Mouse (Mus musculus): ENCODE data around the gene Eya4.
A peak's percentile ranks its signal among the peaks of the same experiment; 100 is the strongest.

Eya4 gene

DNA sequence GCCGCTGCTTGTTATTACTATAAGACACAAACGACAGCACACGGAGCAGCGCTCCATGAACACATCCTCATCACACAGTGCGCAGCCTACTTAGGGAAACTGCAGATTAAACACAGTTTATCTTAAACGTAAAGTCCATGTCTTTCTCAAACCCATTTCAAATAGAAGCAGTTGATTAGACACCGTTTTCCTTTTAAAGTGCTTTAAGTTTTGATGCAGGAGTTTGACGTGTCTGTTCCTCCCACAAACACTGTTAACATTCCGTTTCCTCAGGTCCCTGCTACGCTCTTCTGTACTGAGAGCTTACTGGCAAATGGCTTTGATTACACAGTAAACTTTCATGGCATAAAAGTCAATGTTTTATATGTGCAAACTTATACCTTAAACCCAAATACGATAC lies 191.4 kb downstream of the Eya4 start:
- DNase-seq (ENCODE audit: low read depth, low spot score) = no peak

DNA sequence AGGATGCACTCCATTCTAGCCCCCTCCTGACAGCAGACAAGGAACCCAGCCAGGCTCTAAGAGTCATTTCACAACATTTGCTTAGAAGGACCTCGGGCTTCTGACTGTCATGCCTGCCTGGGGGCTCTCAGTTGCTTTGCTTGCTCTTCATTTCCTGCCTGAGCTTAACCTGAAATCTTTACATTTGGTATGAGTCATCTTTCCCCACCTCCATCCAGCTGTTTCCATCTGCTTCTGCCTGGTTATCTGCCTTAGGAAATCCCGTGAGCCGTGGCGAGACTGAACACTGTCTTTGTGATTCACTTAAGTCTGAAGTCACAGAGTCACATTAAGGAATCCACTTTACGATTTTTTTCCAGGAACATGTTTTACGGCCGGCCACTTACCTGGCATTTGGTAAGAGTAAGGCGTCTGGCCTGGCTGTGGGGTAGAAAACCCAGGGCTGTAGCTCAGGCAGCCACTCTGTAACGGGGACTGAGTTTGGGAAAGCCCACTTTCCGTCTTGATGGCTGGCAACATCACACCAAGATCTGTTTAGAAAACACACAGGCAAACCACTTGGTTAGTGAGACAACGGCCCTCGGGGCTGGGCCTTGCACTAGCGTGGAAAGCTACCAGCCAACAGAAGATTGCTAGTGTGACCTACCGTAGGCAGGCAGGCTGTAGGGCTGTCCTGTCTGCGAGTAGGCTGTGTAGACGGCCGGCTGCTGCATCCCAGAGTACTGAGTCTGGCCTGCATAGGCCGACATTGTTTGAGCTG lies 193.5 kb downstream of the Eya4 start:
- DNase-seq (ENCODE audit: low read depth, low spot score) = no peak

DNA sequence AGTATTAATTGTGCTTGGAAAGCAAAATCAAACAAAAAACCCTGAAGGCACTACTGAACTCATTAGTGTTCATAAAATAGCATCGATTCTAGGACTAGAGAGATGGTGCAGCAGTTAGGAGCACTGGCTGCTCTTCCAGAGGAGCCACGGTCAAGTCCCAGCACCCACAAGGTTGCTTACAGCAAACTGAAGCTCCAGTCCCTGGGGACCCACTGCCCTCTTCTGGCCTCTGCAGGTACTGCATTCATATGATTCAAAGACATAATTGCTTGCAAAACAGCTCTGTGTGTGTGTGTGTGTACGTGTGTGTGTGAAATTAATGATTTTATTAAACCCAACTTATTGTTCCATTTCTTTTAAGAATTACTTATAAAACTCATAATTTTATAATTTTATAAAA lies 200.2 kb downstream of the Eya4 start:
- DNase-seq (ENCODE audit: low read depth, low spot score) = no peak

DNA sequence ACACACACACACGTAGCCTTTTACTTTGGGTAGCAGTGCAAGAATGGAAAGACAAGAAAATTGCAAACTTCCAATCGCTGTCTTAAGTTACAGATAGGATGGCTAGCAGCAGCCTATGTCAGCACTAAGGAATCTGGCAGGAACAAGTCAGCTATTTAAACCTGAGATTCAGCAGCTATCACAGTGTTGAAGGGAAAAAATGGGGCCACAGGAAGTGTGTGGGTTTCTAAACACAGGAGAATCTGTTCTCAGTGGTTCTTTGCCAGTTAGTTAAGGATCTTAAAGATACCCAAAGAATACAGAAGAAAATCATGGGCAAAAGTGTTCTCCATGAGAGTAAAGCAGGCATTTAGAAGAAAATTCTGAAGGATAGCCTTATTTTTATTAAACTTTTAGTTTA lies 206.0 kb downstream of the Eya4 start:
- no peak for DNase-seq (ENCODE audit: low read depth, low spot score)

DNA sequence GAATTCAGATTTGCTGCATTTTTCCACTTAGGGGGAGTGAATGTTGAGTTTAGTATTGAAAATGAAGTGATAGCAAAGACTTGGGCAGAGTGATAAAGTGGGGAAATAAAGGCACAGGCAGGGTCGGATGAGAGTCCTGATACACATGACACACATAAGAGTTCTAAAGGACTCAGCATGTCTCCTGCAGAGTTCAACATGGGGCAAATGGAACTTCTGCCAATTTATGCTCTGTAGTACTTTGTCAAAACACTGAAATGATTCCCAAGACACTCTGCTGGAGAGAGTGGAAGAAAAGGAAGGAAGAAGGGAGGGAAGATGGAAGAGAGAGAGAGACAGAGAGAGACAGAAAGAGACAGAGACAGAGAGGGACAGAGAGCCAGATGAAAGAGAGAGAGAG lies 222.6 kb downstream of the Eya4 start:
- no peak for DNase-seq (ENCODE audit: low read depth, low spot score)

DNA sequence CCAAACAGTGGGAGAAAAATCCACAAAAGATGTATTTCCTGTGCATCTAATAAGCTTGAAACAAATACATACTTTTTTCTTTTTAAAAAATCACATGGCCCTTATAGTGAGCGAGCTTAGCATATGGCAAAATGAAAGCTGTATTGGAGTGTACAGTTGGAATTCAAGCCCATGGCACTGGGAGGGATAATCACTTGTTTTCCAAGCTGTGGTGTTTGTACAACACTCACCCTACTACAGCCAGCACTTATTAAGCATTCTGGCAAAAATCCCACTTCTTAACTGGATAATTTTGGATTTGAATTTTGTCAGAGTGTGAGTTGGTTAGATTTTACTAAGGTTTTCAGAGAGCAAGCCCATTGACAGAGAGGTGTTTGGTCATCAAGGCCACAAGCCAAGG lies 223.4 kb downstream of the Eya4 start:
- no peak for DNase-seq (ENCODE audit: low read depth, low spot score)

DNA sequence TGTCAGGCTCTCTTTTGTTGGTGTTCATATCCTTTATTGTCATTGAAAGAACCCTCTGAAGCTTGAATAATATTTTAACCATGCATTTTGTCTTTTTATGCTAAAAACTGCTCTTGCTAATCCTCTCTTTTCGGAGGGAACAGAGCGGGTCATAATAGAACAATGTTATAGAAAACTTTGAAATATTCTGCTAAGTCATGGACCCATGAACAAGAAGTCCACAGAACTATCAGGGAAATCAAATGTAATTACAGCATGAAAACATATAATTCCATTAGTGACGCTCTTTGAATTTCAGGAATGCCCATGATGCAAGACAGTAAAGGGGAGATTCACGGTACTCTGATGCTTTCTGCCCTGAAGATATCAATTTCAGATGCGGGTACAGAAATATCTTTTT lies 224.1 kb downstream of the Eya4 start:
- DNase-seq (ENCODE audit: low read depth, low spot score) = no peak

DNA sequence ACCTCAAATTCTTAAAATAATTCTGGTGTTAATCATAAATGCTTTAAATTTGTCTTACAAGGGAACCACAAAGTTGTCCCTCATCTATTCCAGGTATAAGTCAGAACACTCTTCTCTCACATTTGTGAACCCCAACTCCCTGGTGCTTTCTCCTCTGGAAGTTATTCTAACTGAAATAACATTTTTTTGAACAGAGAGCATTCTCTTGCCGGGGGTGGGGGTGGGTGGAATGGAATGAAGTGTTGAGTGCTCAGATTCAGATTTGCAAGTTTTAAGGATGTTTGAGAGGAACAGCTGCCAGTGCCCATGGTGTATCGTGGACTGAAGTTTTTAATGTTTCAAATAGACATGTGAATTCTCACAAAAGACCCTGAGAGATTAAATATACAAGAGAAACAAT lies 230.1 kb downstream of the Eya4 start:
- no peak for DNase-seq (ENCODE audit: low read depth, low spot score)

DNA sequence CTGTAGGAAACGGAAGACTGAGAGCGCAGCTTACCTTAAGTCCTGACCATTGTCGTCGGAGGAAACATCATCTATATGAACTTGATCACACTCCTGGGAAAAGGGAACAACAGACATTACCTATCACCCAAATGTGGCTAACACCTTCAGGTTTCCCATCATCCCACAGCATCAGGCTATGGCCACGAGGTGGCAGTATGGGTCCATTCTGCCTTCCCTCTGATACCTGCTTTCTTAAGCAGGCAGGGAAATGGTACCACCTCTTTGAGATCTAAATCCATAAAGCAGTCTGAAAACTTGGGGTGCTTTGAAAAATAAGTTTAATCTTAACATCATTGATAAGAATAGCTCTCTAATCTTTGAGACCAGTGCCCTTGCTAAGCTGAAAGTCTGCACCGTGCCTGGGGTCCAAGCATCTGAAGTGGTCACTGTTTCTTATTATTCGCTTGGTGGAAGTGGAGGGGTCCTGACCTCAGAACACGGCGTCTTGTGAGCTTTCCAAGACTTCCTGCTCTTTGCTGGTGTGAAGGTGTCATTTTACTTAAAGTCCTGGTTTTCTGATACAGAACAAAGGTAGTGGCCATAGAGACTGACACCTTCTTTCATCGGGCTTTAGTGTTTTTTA lies 233.7 kb downstream of the Eya4 start:
- peak; percentile 40 for DNase-seq (ENCODE audit: low read depth, low spot score)

DNA sequence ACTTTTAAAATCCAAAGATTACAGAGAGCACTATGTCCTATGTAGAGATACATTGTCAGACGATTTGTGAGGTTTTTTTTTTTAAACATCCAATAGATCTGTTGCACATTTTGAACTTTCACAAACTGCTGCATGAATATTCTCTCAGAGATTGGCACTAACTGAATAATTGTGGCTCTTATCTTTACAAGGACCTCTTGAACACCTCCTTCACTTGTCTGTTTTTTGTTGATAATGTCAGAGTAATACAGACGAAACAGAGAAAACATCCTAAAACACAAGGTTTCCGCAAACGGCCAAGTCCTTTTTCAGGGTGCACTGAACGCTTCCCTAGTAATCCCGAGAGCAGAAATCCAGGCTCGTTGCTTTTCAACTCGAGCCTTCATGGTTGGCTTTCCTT lies 234.5 kb downstream of the Eya4 start:
- DNase-seq (ENCODE audit: low read depth, low spot score) = no peak

DNA sequence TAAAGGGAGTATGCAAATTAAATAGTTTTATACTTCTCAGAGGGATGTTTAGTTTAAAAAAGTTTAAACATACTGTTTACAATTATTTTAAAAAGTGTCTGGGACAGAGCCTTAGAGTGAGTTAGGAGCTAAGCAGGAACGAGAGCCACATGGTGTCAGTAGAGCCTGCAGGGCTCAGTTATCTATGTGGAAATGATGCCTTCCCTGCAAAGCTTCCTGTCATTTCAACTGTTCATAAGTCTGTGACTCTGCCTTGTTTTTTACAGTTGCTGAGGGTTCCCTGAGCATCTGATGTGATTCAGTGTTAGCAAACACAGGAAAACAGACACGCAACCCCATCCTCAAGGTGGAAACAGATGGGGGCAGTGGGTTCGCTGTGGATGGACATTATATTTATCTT lies 235.3 kb downstream of the Eya4 start:
- no peak for DNase-seq (ENCODE audit: low read depth, low spot score)

DNA sequence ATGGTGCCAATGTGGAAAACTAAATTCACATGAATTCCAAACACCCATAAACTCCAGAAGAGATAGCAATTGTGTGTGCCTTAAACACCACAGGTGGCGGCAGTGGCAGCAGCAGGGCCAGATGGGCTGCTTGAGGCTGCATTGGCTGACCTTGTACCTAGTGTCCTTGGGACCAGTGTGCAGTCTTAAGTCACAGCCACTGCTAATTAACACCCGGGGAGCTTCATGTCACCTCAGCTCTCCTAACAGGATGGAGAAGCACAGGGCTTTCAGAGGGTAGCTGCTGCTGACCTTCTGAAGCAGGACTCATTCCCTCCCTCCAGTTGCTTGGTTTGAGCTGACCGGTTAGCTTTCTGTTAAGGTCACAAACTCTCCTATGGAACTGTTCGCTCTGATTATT lies 242.5 kb downstream of the Eya4 start:
- no peak for DNase-seq (ENCODE audit: low read depth, low spot score)

DNA sequence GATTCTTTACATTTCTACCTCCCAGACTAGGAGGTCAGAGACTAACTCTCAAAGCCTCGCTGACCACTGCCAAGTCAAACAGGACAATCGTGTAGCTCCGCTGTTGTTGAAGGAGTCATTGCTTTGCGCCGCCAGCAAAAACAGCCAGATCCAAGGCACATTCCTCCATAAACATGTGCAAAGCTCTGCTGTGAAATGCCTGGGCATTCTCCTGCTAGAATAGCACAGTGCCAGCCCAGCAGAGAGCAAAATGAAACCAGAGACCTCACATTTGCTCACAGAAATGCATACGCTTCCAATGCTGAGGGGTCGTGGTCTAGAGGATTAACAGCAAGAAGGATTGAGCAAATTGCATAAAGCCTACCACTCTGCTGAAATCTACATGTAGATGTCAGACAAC lies 258.1 kb downstream of the Eya4 start:
- DNase-seq (ENCODE audit: low read depth, low spot score) = no peak

DNA sequence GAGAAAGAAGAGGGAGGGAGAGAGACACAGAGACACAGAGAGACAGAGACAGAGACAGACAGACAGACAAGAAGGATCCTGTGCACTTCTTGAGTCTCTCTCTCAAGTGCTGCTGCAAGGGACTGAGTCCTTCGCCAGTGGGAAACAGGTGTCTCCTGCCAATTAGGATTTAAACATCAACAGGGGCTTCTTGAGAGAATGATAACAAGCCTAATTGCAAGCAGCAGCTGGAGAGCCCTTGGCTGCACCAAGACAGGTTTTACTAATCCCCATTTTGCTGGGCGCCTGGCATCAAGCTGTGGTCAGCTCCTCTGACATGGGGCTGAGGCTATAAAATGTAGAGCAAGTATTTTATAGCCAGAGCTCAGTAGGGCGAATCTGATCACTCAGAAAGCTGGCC lies 259.0 kb downstream of the Eya4 start:
- no peak for DNase-seq (ENCODE audit: low read depth, low spot score)

DNA sequence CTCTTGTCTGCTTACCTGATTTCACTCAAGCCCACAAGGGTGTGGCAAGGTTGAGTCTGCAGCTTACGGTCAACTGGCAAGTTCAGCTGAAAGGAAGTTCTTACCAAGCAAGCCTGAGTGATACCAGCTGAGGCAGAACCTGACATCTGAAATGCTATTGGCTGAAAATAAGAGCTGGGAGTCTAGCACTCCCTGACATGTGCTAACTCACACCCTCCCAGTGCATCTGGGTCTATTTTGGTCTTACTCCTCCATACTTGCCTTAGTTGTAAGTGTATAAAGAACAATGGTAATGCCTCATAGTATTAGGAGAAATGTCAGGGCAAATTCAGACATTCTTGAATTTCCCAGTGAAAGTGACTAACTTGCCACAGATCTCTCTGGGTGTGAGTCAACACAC lies 260.3 kb downstream of the Eya4 start:
- DNase-seq (ENCODE audit: low read depth, low spot score) = no peak

DNA sequence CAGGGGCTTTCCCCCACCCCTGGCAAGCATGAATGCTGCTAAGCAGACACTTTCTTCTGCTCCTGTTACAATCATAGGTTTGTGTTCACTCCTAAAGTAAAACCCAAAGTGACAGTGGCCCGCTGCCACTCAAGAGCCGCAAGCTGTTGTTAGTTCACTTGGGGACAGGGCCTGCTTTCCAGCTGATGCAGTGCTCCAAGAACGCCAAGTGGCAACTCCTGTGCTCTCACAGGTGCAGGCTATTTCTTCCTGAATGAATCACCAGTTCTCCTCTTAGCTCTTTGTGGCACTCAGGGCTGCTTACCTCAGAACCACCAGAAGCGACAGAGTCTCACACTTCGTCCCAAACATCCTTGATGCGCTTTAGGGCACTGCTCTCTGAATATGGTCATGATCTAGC lies 261.3 kb downstream of the Eya4 start:
- no peak for DNase-seq (ENCODE audit: low read depth, low spot score)

DNA sequence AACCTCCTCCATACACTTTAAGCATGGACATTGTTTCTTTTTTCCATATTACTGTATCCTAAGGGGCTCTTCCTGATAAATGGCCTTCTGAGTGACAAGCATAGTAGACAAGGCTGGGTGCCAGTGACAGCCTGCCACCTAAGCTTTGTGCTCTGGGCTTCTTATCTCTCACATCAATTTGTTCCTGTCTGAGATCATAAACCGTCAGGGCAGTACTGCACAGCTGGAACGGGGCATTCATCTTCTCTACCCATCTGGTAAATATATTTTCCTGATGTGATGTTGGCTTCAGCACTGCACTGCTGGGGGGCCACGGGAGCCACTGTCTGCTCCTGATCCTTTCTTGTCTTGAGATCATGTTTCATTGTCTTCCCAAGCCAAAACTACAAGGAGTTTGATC lies 261.8 kb downstream of the Eya4 start:
- no peak for DNase-seq (ENCODE audit: low read depth, low spot score)

DNA sequence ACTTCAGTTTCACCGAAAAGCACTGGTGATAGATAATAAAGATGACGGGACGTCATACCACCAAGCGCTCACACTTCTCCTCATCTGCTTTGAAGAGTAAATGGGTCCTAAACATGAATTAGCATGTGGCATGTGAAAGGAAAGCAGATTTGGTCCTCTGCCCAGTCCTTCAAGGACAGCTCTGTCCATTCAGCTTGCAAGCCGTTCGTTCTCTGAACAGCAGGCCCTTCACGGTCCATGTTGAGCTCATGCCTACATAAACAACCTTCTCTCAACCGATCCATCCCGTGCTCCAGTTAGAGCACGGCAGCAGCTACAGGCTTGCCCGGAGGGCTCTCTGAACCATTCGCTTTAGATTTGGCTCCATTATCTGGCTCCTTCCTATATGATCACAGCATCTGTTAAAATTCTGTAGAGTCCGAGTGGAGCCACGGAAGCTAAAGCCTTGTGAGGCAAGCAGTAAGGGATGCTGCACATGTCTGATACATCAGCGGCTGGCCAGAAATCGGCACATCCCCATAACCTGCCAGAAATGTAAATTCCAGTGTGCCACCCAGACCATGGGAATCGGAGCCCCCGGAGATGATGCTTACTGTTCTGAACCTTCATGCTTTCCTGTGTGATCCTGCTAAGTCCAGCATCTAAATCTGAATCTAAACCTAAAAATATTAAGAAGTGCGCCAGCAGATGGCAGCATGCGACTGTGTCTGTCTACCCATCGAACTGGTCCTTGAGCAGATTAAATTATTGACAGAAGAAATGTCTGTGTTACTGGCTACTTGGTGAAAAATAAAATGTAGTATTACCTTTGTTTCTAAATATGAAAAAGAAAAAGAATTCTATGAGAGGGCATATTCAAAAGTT lies 264.0 kb downstream of the Eya4 start:
- DNase-seq (ENCODE audit: low read depth, low spot score) = peak; percentile 23

DNA sequence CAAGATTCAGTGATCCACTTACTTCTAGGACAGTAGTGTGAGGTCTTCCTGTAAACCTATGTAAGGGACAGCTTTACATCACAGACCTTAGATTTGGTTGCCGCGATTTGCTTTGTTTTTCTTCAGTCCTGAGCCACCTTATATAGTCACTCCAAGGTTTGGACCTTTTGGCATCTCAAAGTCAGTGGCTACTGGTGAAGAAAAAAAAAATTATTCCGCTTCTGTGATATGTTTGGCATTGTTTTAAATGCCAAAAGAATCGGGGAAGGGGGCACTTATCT lies 269.1 kb downstream of the Eya4 start:
- DNase-seq (ENCODE audit: low read depth, low spot score) = no peak

DNA sequence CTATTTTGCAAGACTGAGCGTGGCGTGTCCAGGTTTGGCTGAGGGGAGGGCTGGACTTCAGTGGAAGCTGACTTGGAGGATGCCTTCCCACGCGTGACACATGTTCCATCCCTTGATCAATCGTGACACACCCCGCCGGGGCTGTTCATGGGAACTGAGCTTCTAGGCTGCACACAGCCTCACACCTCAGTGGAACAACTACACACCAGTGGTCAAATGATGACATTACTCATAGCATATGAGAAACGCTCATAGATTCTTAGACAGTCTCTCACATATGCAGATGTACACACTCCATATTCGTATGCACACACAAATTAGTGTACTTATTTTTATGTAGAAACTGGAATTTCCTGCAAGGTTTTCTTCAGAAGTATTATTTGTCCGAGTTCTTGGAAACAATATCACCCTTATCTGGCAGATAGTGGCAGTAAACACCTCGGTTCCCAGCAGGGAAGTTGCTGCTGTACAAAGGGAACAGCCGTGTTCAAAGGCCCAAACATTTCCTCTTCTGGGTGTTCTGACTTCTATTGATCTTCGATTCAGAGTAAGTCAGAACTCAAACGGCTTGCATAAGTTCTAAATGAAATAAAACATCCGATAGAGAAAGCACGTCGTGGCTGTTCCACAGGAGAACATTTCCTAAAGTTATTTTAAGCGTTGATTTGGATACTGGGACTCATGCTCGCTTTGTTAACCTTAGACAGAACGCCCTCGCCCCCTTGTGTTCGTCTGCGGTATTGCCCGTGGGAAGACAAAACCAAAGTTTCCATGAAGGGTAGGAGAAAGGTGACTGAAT lies 269.6 kb downstream of the Eya4 start:
- DNase-seq (ENCODE audit: low read depth, low spot score) = peak; percentile 30

DNA sequence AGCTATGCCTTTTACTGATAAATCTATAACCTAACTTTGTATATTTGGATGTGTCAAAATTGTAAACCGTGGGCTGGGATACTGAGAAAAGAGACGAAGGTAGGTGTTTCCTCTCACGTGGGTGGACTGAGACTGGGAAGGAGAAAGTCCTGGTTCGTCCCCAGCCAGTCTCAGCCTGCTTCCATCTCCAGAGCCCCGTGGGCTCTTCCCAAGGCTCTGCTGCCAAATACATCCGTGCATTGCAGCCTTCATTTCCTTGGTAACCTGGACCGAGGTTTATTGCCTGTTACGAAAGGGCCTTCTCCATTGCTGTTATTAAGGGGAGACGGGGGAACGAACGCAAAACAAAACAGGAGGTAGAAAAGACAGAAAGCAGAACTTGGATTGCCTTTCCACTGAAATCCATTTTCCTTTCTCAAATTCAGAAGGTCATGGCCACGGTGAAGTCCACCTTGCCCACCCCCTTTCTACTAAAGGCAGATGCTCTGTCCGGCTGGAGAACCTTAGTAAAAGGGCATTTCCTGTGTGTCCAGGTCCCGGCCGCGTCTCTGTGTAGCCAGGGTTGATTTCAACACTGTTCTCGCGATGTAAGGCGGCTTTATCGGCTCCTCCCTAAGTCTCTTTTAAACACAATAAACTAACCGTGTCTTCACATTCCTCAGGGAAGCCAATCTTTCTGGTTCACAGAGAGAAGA lies 273.7 kb downstream of the Eya4 start:
- no peak for DNase-seq (ENCODE audit: low read depth, low spot score)

DNA sequence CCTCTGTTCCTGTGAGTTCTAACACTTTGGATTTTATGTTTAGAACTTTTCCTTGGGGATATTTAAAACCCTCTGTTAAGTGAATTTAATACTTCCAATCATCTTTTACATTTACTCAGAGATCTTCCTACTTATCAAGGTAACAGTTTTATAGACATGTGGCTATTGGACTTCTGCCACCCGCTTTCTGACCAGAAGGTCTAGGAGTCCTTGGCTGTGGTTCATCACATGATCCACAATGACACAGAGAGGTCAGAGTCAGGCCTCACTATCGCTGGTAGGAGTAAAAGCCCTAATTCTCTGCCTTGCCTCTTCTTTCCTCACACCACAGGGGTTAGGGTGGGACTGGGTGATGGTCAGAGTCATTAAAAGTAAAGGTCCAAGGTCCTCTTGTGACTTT lies 277.2 kb downstream of the Eya4 start:
- no peak for DNase-seq (ENCODE audit: low read depth, low spot score)

All from retina, adult 2 months (tissue).